Mouse (Mus musculus) layer of hippocampus, adult 6 months (tissue): Measurements from ENCODE around the gene 4833420G17Rik. TPM values are rescaled to one million over a fixed set of nuclear protein-coding genes. Genes with fewer than 3 reads are reported as not detected.

Experiments used
- long read RNA-seq, 2 experiments: library from polyadenylated mRNA; unstranded; transcript quantifications; one replicate each; pipeline ENCODE4 v2.0.0; 2019 to 2020
- polyA plus RNA-seq: library from polyadenylated mRNA; unstranded; fragments of <200 nt; fragmentation: Nextera tagmentation; gene quantifications from 2 replicates; pipeline ENCODE4 v1.2.3, GENCODE M21; 2021

4833420G17Rik gene
- 24.5 and 27.5 TPM in 2 replicates for polyA plus RNA-seq
- long read RNA-seq, experiment 1, transcript 4833420G17Rik-201 (13 exons, 2,565 nt) = major isoform, 12 of 48 reads
- long read RNA-seq, experiment 1, partial matches to known transcripts = 11 of 48 reads
- long read RNA-seq, experiment 1, other reads (novel, unspliced or antisense) = 22 of 48 reads
- long read RNA-seq, experiment 2, transcript 4833420G17Rik-205 (1 exons, 1,563 nt) = minor isoform, 8 of 244 reads
- long read RNA-seq, experiment 2, transcript 4833420G17Rik-206 (13 exons, 2,795 nt) = minor isoform, 7 of 244 reads
- long read RNA-seq, experiment 2, transcript 4833420G17Rik-201 (13 exons, 2,565 nt) = major isoform, 70 of 244 reads
- long read RNA-seq, experiment 2, partial matches to known transcripts = 4 of 244 reads
- long read RNA-seq, experiment 2, other reads (novel, unspliced or antisense) = 153 of 244 reads

DNA sequence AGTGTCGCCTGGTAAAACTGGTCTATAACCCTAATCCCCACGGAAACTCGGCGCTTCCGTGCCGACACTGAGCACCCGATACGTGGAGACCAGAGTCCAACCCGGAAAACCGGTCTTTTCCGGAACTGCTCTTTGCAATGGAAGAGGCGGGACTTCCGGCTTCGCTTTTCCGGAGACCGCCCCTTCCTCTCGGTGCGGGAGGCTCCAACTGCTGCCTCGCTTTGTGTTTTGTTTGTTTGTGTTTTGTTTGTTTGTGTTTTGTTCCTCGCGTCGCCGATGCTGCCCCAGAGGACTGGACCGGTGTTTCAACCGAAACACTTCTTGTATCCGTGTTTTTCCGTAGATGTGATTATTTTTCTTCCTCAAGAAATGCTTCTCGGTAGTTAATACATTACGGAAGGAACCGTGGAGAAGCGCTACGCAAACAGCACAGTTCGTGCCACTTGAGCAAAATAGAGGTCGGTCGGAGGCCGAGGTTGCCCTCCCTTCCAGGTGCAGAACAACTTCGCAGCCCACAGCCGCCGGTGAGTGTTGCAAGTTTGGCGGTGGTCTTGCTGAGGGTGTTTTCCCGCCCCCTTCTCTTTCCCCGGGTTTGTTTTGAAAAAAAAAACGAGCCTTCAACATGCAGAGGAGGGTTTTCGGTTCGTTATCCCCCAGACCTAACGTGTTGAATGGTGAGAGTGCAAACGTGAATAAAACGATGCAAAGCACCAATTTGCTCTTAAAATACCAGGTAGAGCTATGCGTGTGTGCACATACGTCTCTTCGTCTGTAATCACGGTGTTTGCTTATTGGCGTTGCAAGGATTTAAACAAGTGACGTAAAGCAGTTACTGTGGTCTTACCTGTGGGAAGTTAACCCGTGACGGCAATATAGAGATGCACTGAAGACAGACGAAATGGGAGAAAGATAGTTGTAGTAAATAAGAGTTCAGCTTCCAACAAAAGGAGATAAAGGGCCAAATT lies at the start of gene 4833420G17Rik:
4833420G17Rik (plus strand) TSS at position 173 of the 965 bp plus-strand sequence.

GRCm38 (mm10) chr13:119487880-119488580 lies 25.5 kb downstream of the 4833420G17Rik start, which contains the start of the genes Tmem267 and 3110070M22Rik:
Gene Tmem267 (plus strand): TSS chr13:119488039.
Gene 3110070M22Rik (minus strand): TSS chr13:119488383.

Other genes with a start within 250 kb of the 4833420G17Rik start
- gene Paip1, start 34.2 kb upstream of the 4833420G17Rik start, polyA plus RNA-seq = 86.2 and 153 TPM in 2 replicates
- gene Tmem267, start 25.3 kb downstream of the 4833420G17Rik start, polyA plus RNA-seq = 8.8 and 9.7 TPM in 2 replicates
- 3.7 and 4.6 TPM in 2 replicates for gene 3110070M22Rik, start 25.6 kb downstream of the 4833420G17Rik start, polyA plus RNA-seq
- 0.10 and 0.28 TPM in 2 replicates for gene Ccl28, start 161.1 kb downstream of the 4833420G17Rik start, polyA plus RNA-seq
- 138 and 168 TPM in 2 replicates for gene Hmgcs1, start 227.6 kb downstream of the 4833420G17Rik start, polyA plus RNA-seq